Mouse (Mus musculus): Measurements from ENCODE around the gene Shcbp1l.

GRCm38 (mm10) chr1:153491345-153491744 lies 66.4 kb downstream of the Shcbp1l start:
- no peak for TF ChIP-seq EP300 (IDR thresholded peaks at IDR 0.05; ENCODE audit: low read length)
- no peak for TF ChIP-seq CTCF (conservative IDR thresholded peaks at IDR 0.05 in 1 of 2, IDR thresholded peaks at IDR 0.05 in 1 of 2; ENCODE audit: low read depth in 2 of 2, low read length in 2 of 2)
- TF ChIP-seq POLR2A (IDR thresholded peaks at IDR 0.05; ENCODE audit: low read depth, low read length): no peak
- TF ChIP-seq ELF1 (IDR thresholded peaks at IDR 0.05; ENCODE audit: low read depth, low read length): no peak
- no peak for TF ChIP-seq E2F4 (IDR thresholded peaks at IDR 0.05; ENCODE audit: insufficient replicate concordance, low read depth, low read length)
- no peak for TF ChIP-seq RCOR1 (conservative IDR thresholded peaks at IDR 0.05; ENCODE audit: low read depth, low read length)
- no peak for TF ChIP-seq MAFK (IDR thresholded peaks at IDR 0.05; ENCODE audit: insufficient replicate concordance, low read length)
- TF ChIP-seq KAT2A (IDR thresholded peaks at IDR 0.05; ENCODE audit: insufficient replicate concordance, low read length): no peak
- no peak for TF ChIP-seq ZC3H11A (IDR thresholded peaks at IDR 0.05; ENCODE audit: low read depth, low read length)
- no peak for TF ChIP-seq GABPA (IDR thresholded peaks at IDR 0.05; ENCODE audit: insufficient replicate concordance, low read depth, low read length)
- TF ChIP-seq HCFC1 (IDR thresholded peaks at IDR 0.05; ENCODE audit: low read depth, low read length): no peak
- TF ChIP-seq BHLHE40 (IDR thresholded peaks at IDR 0.05; ENCODE audit: low read depth, low read length): no peak
- no peak for TF ChIP-seq POLR2AphosphoS2 (IDR thresholded peaks at IDR 0.05; ENCODE audit: low read depth, low read length)
- no peak for TF ChIP-seq MAX (IDR thresholded peaks at IDR 0.05; ENCODE audit: low read length)
